Mouse (Mus musculus): ENCODE measurements around the gene Lrmp. TPM values are rescaled to one million over a fixed set of nuclear protein-coding genes. Genes with fewer than 3 reads are reported as not detected.

The Lrmp gene
- polyA plus RNA-seq, 1 experiment from 2014 or later: 6.6 TPM

DNA sequence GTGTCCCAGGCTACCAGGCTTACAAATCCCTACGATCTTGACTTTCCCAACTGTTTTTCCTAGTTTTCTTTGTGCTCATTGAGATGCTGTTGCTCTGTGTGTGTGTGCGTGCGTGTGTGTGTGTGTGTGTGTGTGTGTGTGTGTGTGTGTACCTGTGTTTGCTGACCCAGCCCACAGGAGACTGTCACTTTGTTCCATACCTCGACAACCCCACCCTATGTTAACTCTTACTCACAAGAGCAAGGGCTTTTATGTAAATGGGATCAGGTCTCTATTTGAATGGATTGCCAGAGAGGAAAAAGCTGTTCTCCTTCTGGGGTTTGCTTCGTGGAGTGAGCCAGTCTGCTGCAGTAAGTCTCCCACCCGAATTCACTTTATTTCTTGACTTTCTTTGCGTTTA is 29.7 kb downstream of the Lrmp start:
- Histone ChIP-seq H3K36me3 (no peaks in the 10 kb centered on the region), H3K4me1 (no peaks in the 10 kb centered on the region), H3K27me3 (no peaks in the 10 kb centered on the region), H3K9me3 (no peaks in the 10 kb centered on the region), H3K4me3 (no peak overlapping the region), H3K4me2 (no peak overlapping the region), H3K27ac (no peak overlapping the region), H3K9ac (no peak overlapping the region)
- 61% methylated on average over 7 of the region's 7 CpGs for WGBS
- ATAC-seq (ENCODE audit: borderline replicate concordance, extremely low read depth, low FRiP score, low TSS enrichment): no peak

DNA sequence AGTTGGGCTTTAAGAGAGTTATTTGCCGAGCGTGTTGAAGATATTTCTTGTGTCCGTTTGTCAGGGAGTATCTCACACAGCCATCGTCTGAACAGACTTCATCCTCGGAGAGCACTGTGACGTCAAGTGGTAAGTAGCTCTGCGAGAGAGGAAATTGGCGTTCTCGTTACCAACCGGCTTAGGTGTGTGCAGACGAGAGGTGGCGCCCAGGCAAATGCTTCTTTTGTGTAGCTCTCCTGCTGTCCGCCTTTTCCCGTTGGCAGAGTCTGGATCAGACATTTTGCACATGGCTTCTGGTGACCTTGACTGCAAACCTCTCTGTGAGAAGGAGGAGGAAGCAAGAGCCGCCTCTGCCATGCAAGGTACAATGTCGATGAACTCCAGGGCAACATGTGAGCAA is 32.3 kb downstream of the Lrmp start:
- no peak for ATAC-seq (ENCODE audit: borderline replicate concordance, extremely low read depth, low FRiP score, low TSS enrichment)
- no peak overlapping the region for H3K4me3 ChIP-seq
- WGBS: 69% methylated on average over 16 of the region's 16 CpGs

DNA sequence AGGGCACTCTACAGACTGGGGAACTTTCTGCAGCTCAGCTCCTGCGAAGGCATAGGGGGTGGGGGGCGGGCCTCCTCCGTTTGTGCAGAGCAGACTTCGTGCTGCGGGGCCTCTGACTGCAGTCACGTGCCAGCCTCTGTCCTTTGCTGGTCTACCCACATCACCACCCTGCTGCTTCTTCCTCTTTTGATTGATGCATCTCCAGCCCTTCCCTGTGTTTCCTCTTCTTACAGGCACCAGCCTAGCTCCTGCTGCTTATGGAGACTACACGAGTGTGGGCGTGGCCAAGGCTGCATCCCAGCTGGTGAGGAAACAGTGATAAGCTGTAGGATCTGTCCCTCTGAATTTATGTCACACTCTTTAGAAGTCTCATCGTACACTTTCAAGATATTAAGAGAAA is 33.6 kb downstream of the Lrmp start:
- Histone ChIP-seq H3K36me3 (no peaks in the 10 kb centered on the region), H3K9me3 (no peaks in the 10 kb centered on the region), H3K27me3 (no peaks in the 10 kb centered on the region), H3K27ac (no peak overlapping the region), H3K4me1 (no peaks in the 10 kb centered on the region), H3K4me2 (no peak overlapping the region), H3K9ac (no peak overlapping the region), H3K4me3 (no peak overlapping the region)
- 30% methylated on average over 9 of the region's 9 CpGs for WGBS
- ATAC-seq (ENCODE audit: borderline replicate concordance, extremely low read depth, low FRiP score, low TSS enrichment): peak; percentile 52; the same call in 1 of the 2 replicates

More for the DNA sequence above, 32.3 kb downstream of the Lrmp start:
- no peak overlapping the region for H3K9ac ChIP-seq
- H3K36me3 ChIP-seq: no peaks in the 10 kb centered on the region
- H3K27ac ChIP-seq: no peak overlapping the region
- H3K4me2 ChIP-seq: no peak overlapping the region
- no peaks in the 10 kb centered on the region for H3K27me3 ChIP-seq
- H3K9me3 ChIP-seq: no peaks in the 10 kb centered on the region
- H3K4me1 ChIP-seq: no peaks in the 10 kb centered on the region

DNA sequence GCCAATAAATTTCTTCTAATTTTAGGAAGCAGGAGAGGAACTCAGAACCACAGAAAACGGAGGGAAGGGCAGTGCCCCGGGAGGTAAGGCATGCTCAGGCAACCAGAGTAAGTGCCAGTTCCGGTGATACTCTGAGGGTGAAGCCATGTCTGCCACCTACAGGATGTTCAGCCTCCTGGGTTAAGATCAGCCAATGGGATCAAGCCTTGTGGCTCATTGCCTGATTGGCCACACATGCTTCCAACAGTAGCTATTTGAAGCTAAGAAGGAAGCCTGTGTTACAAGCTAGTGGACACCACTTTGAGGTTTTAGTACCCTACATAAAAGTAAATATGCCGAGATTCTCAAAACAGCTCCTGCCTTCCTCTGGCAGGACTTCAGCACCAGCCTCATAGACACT is 43.2 kb downstream of the Lrmp start:
- Histone ChIP-seq H3K4me1 (no peaks in the 10 kb centered on the region), H3K27me3 (no peaks in the 10 kb centered on the region), H3K9ac (no peak overlapping the region), H3K4me2 (no peak overlapping the region), H3K27ac (no peak overlapping the region), H3K4me3 (no peak overlapping the region), H3K9me3 (no peaks in the 10 kb centered on the region), H3K36me3 (no peaks in the 10 kb centered on the region)
- 62% methylated on average over 4 of the region's 4 CpGs for WGBS
- no peak for ATAC-seq (ENCODE audit: borderline replicate concordance, extremely low read depth, low FRiP score, low TSS enrichment)

DNA sequence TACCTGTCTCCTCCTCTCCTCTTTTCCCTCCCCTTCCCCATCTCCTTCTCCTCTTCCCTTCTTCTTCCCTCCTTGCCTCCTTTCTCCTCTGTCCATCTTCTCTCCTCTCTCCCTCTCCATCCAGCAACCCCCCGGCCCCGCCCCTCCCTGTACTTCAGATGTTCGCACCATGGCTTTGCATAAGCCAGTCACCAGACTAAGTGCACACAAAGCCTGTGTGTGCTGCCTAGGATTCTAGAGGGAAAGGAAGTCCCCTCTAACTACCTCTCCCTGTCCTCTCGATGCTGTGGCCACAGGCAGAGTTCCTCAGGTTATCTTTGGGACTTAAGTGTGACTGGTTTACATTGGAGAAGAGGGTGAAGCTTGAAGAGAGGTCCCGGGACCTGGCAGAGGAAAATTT is 45.1 kb downstream of the Lrmp start:
- H3K27ac ChIP-seq: no peak overlapping the region
- H3K4me2 ChIP-seq: no peak overlapping the region
- H3K4me3 ChIP-seq: no peak overlapping the region
- H3K9ac ChIP-seq: no peak overlapping the region
- 42% methylated on average over 5 of the region's 5 CpGs for WGBS
- H3K27me3 ChIP-seq: no peaks in the 10 kb centered on the region
- H3K9me3 ChIP-seq: no peaks in the 10 kb centered on the region
- no peaks in the 10 kb centered on the region for H3K4me1 ChIP-seq
- H3K36me3 ChIP-seq: no peaks in the 10 kb centered on the region
- ATAC-seq (ENCODE audit: borderline replicate concordance, extremely low read depth, low FRiP score, low TSS enrichment): no peak

DNA sequence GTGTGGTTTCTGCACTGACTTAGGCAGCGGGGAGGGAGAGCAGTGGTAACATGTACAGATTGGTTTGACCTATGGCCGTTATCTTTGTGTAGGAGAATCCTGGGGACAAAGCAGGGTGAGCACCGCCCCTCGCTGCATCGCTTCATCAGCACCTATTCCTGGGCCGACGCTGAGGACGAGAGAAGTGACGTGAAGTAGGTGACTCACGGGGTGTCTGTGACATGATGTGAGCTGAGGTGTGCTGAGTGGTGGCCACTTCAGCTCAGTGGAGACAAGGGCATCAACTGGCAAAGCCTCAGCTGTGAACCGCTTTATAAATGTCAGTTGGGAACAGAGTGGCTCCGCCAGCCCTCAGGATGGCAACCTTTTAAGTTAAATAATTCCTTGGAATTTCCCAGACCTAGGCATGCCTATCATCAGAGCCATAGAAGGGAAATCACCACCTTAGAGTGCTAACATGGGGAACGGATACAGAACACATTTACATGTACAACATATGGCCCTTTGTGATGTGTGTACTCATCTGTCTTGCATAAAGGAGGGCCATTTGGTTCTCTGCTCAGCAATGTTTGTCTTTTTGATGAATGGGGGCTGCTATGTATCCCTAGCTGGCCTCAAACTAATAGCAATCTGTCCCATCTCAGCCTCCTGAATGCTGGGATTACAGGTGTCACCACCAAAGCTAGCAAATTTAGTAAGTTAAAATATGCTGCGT is 56.6 kb downstream of the Lrmp start:
- H3K27me3 ChIP-seq: no peaks in the 10 kb centered on the region
- no peaks in the 10 kb centered on the region for H3K36me3 ChIP-seq
- ATAC-seq (ENCODE audit: borderline replicate concordance, extremely low read depth, low FRiP score, low TSS enrichment): no peak
- no peak overlapping the region for H3K4me3 ChIP-seq
- peaks cover 19% of the 10 kb centered on the region for H3K4me1 ChIP-seq
- 48% methylated on average over 14 of the region's 14 CpGs for WGBS
- no peak overlapping the region for H3K27ac ChIP-seq
- H3K9ac ChIP-seq: no peak overlapping the region
- H3K4me2 ChIP-seq: no peak overlapping the region
- H3K9me3 ChIP-seq: no peaks in the 10 kb centered on the region

DNA sequence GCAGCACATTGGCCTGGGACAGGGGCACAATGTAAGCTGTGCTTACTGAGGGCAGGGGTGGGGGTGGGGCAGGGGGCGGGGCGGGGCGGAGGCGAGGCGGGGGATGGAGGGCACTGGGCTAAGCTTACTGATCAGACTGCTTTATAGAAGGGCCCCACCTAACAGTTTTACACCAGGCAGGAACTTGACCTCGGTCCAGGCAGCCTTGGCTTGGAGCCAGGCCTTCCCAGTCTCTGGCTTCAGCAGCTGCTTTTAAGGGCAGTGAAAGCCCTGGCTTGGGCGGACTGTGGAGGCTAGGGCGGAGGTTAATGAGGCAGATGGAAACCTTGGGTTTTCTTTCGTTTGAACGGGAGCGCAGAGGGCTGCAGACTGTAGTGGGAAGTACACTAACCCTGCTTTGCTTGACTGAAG is 58.3 kb downstream of the Lrmp start:
- Histone ChIP-seq H3K36me3 (no peaks in the 10 kb centered on the region), H3K4me3 (no peak overlapping the region), H3K27me3 (no peaks in the 10 kb centered on the region), H3K9me3 (no peaks in the 10 kb centered on the region), H3K4me2 (peak overlapping the region; percentile 30; the same call in 1 of the 2 replicates), H3K4me1 (peaks cover 19% of the 10 kb centered on the region), H3K27ac (no peak overlapping the region), H3K9ac (no peak overlapping the region)
- 12% methylated on average over 11 of the region's 11 CpGs for WGBS
- ATAC-seq (ENCODE audit: borderline replicate concordance, extremely low read depth, low FRiP score, low TSS enrichment): peak; percentile 75

DNA sequence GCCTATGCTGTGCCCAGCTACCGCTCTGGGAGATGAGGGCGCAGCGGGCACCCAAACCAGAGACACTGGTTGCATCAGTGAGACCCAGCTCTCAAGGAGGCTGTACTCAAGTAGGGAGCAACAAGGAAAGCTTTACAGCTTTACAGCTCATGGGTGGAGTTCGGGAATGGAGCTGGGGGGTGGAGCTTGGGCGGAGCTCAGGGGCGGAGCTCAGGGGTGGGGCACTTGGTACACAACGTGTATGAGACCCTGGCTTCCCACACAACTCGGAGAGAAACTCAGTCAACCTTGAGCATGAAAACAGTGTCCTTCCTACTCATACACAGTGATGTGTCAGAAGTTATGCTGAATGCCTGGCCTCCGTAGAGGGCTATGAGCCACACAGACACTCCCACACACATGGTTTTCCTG is 60.1 kb downstream of the Lrmp start:
- no peak overlapping the region for H3K4me3 ChIP-seq
- H3K4me2 ChIP-seq: peak overlapping the region; percentile 22; the same call in 1 of the 2 replicates
- no peaks in the 10 kb centered on the region for H3K9me3 ChIP-seq
- H3K27ac ChIP-seq: no peak overlapping the region
- 35% methylated on average over 9 of the region's 9 CpGs for WGBS
- H3K9ac ChIP-seq: no peak overlapping the region
- no peaks in the 10 kb centered on the region for H3K27me3 ChIP-seq
- H3K36me3 ChIP-seq: no peaks in the 10 kb centered on the region
- no peak for ATAC-seq (ENCODE audit: borderline replicate concordance, extremely low read depth, low FRiP score, low TSS enrichment)
- H3K4me1 ChIP-seq: peaks cover 19% of the 10 kb centered on the region

DNA sequence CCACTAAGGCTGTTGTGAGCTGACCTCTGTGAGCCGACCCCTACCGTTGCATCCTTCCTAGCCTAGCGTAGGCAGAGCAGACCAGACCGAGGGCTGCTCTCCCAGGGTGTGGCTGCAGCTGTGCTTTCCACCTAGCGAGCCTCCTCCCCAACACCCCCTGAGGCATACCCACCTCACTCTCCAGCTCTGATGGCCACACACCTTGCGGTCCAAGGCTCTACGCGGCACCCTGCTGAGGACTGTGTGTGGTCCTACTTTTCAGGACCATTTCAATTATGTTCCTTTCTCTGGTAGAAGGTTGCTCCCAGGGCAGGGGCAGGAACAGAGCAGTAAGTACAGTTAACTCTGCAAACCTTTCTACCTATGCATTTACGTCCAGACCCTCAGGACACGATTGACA is 61.0 kb downstream of the Lrmp start:
- 68% methylated on average over 10 of the region's 10 CpGs for WGBS

DNA sequence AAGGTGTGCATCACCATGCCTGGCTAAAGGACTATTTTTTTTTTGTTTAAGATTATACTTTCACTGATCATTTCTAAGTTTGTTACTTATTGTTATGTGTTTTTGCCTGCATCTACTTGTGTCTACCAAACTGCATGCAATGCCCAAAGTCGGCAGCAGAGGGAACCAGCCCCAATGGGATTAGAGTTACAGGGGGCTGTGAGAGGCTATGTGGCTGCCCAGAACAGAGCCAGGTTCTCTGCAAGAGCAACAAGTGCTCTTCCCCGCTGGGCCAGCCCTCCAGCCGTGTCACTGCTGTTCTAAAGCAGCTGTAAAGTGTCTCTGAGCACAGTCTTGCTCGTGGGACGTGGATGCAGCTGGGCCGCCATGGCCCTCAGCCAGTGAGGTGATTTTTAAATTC is 64.2 kb downstream of the Lrmp start:
- Histone ChIP-seq H3K27ac (no peak overlapping the region), H3K4me3 (no peak overlapping the region), H3K36me3 (no peaks in the 10 kb centered on the region), H3K4me2 (no peak overlapping the region), H3K27me3 (no peaks in the 10 kb centered on the region), H3K4me1 (peaks cover 11% of the 10 kb centered on the region), H3K9me3 (no peaks in the 10 kb centered on the region), H3K9ac (no peak overlapping the region)
- 31% methylated on average over 6 of the region's 6 CpGs for WGBS
- ATAC-seq (ENCODE audit: borderline replicate concordance, extremely low read depth, low FRiP score, low TSS enrichment): no peak

More for the DNA sequence above, 61.0 kb downstream of the Lrmp start:
- Histone ChIP-seq H3K36me3 (no peaks in the 10 kb centered on the region), H3K27ac (no peak overlapping the region), H3K27me3 (no peaks in the 10 kb centered on the region), H3K4me1 (peaks cover 19% of the 10 kb centered on the region), H3K9me3 (no peaks in the 10 kb centered on the region), H3K4me3 (no peak overlapping the region), H3K9ac (no peak overlapping the region), H3K4me2 (no peak overlapping the region)
- no peak for ATAC-seq (ENCODE audit: borderline replicate concordance, extremely low read depth, low FRiP score, low TSS enrichment)

DNA sequence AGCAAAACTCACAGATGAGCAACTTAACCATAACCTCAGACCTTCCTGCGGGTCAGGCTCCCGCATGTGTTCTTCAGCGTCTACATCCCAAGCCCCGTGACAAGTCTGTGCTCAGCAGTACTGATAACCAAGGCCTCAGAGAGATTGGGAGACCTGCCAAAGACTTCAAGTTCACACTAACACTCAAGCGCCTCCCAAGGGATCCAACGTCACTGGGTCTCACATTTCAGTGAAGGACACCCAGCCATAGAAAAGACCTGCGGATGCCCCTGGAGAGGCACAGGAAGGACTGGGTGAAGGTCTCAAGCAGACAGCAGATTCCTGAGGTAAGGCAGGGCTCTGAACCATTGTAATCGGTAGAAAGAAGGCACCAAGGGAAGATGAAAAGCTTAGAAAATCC is 66.6 kb downstream of the Lrmp start:
- H3K27me3 ChIP-seq: no peaks in the 10 kb centered on the region
- H3K36me3 ChIP-seq: no peaks in the 10 kb centered on the region
- H3K4me1 ChIP-seq: peaks cover 5% of the 10 kb centered on the region; the same call in 1 of the 2 replicates
- no peak overlapping the region for H3K4me3 ChIP-seq
- no peak overlapping the region for H3K9ac ChIP-seq
- H3K27ac ChIP-seq: no peak overlapping the region
- no peak overlapping the region for H3K4me2 ChIP-seq
- ATAC-seq (ENCODE audit: borderline replicate concordance, extremely low read depth, low FRiP score, low TSS enrichment): no peak
- no peaks in the 10 kb centered on the region for H3K9me3 ChIP-seq
- WGBS: 33% methylated on average over 8 of the region's 8 CpGs

DNA sequence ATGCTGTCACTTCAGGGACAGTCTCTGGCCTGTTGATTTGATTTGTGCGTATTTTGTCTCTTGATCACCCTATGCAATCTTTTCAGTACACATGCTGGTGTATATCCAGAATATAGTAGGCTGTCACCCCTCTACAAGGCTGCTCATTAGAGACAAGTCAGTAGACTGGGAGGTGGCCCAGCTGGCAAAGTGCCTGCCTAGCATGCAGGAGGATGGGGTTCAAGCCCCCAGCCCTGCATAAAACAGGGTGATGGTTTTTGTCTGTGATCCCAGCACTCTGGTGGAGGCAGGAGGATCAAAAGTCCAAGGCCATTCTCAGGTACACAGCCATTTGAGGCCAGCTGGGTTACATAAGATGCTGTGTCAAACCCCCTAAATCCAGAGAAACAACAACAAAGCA is 70.6 kb downstream of the Lrmp start:
- peaks cover 5% of the 10 kb centered on the region; the same call in 1 of the 2 replicates for H3K4me1 ChIP-seq
- H3K9ac ChIP-seq: no peak overlapping the region
- no peak overlapping the region for H3K4me3 ChIP-seq
- no peak for ATAC-seq (ENCODE audit: borderline replicate concordance, extremely low read depth, low FRiP score, low TSS enrichment)
- no peak overlapping the region for H3K27ac ChIP-seq
- H3K4me2 ChIP-seq: no peak overlapping the region
- no peaks in the 10 kb centered on the region for H3K36me3 ChIP-seq
- WGBS: 67% methylated on average over 1 of the region's 1 CpGs
- no peaks in the 10 kb centered on the region for H3K27me3 ChIP-seq
- H3K9me3 ChIP-seq: no peaks in the 10 kb centered on the region

Data from lung, embryonic 15.5 days (tissue).